ENCODE assay signal across 9 mouse cellular contexts in genomic region chr11:103170111-103170493, GRCm38 (mm10). TPM values are rescaled to one million over a fixed set of nuclear protein-coding genes. Genes with fewer than 3 reads are reported as not detected.
A peak's percentile ranks its signal among the peaks of the same experiment; 100 is the strongest.
DNase-seq lines count a peak whose midpoint lies in the region; ATAC-seq and TF ChIP-seq lines count a peak whose summit lies in the region.
"Had no signal": no experiment of that assay in that cellular context is flagged by ENCODE, and none has a peak within 500 bp of the region (broad histone marks: within the 10 kb centered on the region; RNA-seq: fewer than 3 reads in every experiment).

No protein-coding gene starts in this region.

- H3K27ac ChIP-seq in heart, embryonic 13.5 days (replicated peaks): no peak overlapping the region
- H3K27ac ChIP-seq in ES-E14 (ENCODE audit: insufficient read depth, low read depth, low read length, poor library complexity, severe bottlenecking): no peak overlapping the region
- no peak overlapping the region for H3K27ac ChIP-seq in hindbrain, embryonic 10.5 days
- no peak overlapping the region for H3K27ac ChIP-seq in midbrain, embryonic 11.5 days (ENCODE audit: low read depth, low read length)

- in situ Hi-C loops in ES-E14 (cut with MboI; ENCODE audit: low sequenced_read_pairs in 2 of 2, unreplicated experiment in 2 of 2): no loop called here

- no peaks in the 10 kb centered on the region for H3K36me3 ChIP-seq in heart, embryonic 13.5 days
- H3K36me3 ChIP-seq in ES-E14 (ENCODE audit: control insufficient read depth, insufficient read depth, low read length, poor library complexity, severe bottlenecking): no peaks in the 10 kb centered on the region
- no peaks in the 10 kb centered on the region for H3K36me3 ChIP-seq in hindbrain, embryonic 10.5 days
- H3K36me3 ChIP-seq in midbrain, embryonic 11.5 days (ENCODE audit: control insufficient read depth, insufficient read depth, low read length): no peaks in the 10 kb centered on the region

- H3K9me3 ChIP-seq in heart, embryonic 13.5 days: no peaks in the 10 kb centered on the region
- H3K9me3 ChIP-seq in ES-E14 (ENCODE audit: control insufficient read depth, insufficient read depth, low read depth, low read length): no peaks in the 10 kb centered on the region
- no peaks in the 10 kb centered on the region for H3K9me3 ChIP-seq in hindbrain, embryonic 10.5 days
- no peaks in the 10 kb centered on the region; the same call in 1 of the 2 replicates for H3K9me3 ChIP-seq in midbrain, embryonic 11.5 days (ENCODE audit: control insufficient read depth, low read length)

- 44% methylated on average over 3 of the region's 3 CpGs for WGBS in heart, embryonic 13.5 days
- 58% methylated on average over 3 of the region's 3 CpGs for WGBS in hindbrain, embryonic 10.5 days
- 53% methylated on average over 3 of the region's 3 CpGs for WGBS in midbrain, embryonic 11.5 days

- H3K4me1 ChIP-seq in heart, embryonic 13.5 days: peaks cover 27% of the 10 kb centered on the region
- peaks cover 7 to 13% of the 10 kb centered on the region in 2 experiments; a peak in 3 of 4 replicates for H3K4me1 ChIP-seq in ES-E14 (ENCODE audit: control insufficient read depth in 2 of 2, insufficient read depth in 2 of 2, low read length in 2 of 2, poor library complexity in 1 of 2)
- H3K4me1 ChIP-seq in hindbrain, embryonic 10.5 days (replicated peaks): peaks cover 21% of the 10 kb centered on the region
- no peaks in the 10 kb centered on the region; the same call in 1 of the 2 replicates for H3K4me1 ChIP-seq in midbrain, embryonic 11.5 days (ENCODE audit: control insufficient read depth, insufficient read depth, low read length)

- peak overlapping the region; percentile 83 for H3K9ac ChIP-seq in heart, embryonic 13.5 days
- no peak overlapping the region for H3K9ac ChIP-seq in ES-E14 (ENCODE audit: insufficient read depth, low read depth, low read length, poor library complexity, severe bottlenecking)
- H3K9ac ChIP-seq in midbrain, embryonic 11.5 days (ENCODE audit: low read length): no peak overlapping the region

- H3K4me2 ChIP-seq in heart, embryonic 13.5 days: peak overlapping the region; percentile 96
- peak overlapping the region; percentile 96 for H3K4me2 ChIP-seq in midbrain, embryonic 11.5 days

- H3K27me3 ChIP-seq in heart, embryonic 13.5 days (replicated peaks): peaks cover 72% of the 10 kb centered on the region
- peaks cover 83% of the 10 kb centered on the region for H3K27me3 ChIP-seq in hindbrain, embryonic 10.5 days (ENCODE audit: insufficient read depth, poor library complexity, severe bottlenecking)
- peaks cover 38% of the 10 kb centered on the region for H3K27me3 ChIP-seq in midbrain, embryonic 11.5 days (ENCODE audit: control insufficient read depth, insufficient read depth, low read length)

- ATAC-seq in heart, embryonic 13.5 days (ENCODE audit: extremely low read depth, insufficient number of reproducible peaks, low FRiP score, low TSS enrichment): no peak
- no peak for ATAC-seq in midbrain, embryonic 11.5 days (ENCODE audit: low FRiP score)
- no peak for ATAC-seq in megakaryocyte progenitor cell, adult 5-6 weeks (replicated peaks; ENCODE audit: poor library complexity)

- no peak for DNase-seq in heart, adult 18-20 months
- no peak for DNase-seq in ES-E14 (ENCODE audit: low read depth, low spot score)
- no peak for DNase-seq in hindbrain, embryonic 10.5 days (ENCODE audit: low spot score)
- no peak for DNase-seq in midbrain, embryonic 11.5 days (ENCODE audit: low spot score, missing footprints)
- no peak for DNase-seq in cerebellum, adult 11 months
- DNase-seq in layer of hippocampus, adult 8-10 months (ENCODE audit: low spot score in 2 of 2): no peak

- peak overlapping the region; percentile 68 for H3K4me3 ChIP-seq in heart, embryonic 13.5 days
- H3K4me3 ChIP-seq in ES-E14 (ENCODE audit: insufficient read depth in 1 of 2, low read depth in 1 of 2, low read length in 2 of 2, poor library complexity in 1 of 2, severe bottlenecking in 1 of 2): peak overlapping the region; percentile 64 to 70; a peak in 3 of 4 replicates
- H3K4me3 ChIP-seq in hindbrain, embryonic 10.5 days: peak overlapping the region; percentile 70
- H3K4me3 ChIP-seq in midbrain, embryonic 11.5 days (ENCODE audit: low read depth, low read length): no peak overlapping the region

TF ChIP-seq in ES-E14, 5 proteins besides CTCF, POLR2A, EP300 and RAD21:
- TF ChIP-seq ZC3H11A (IDR thresholded peaks at IDR 0.05; ENCODE audit: borderline replicate concordance, low read depth, low read length) (no peak), CHD2 (IDR thresholded peaks at IDR 0.05; ENCODE audit: low read depth, low read length) (no peak), MAFK (IDR thresholded peaks at IDR 0.05; ENCODE audit: insufficient read depth, low read depth, low read length) (no peak)

RNA-seq across cellular contexts. Expression of gene Fmnl1, which starts 0.8 kb away (rescaled TPM):
- polyA plus RNA-seq in heart, embryonic 13.5 days (2015; fragmentation: Nextera tagmentation; extraction: Ambion mirVana): 2.0 and 2.6 TPM in 2 replicates
- total RNA-seq in heart, adult 18-20 months (2021): 10 to 100 TPM; 18.1 to 20.2 TPM
- 0.94 and 1.9 TPM in 2 replicates for total RNA-seq in ES-E14 (2012; rRNA removed)
- 0.72 and 1.5 TPM in 2 replicates for polyA plus RNA-seq in hindbrain, embryonic 10.5 days (2016; fragmentation: Nextera tagmentation; extraction: Ambion mirVana)
- polyA plus RNA-seq in midbrain, embryonic 11.5 days (2014; fragmentation: Nextera tagmentation; extraction: Ambion mirVana): 0.65 and 0.87 TPM in 2 replicates
- total RNA-seq in layer of hippocampus, adult 8-10 months (2022): 100 to 1,000 TPM; 121 to 133 (median 125) TPM
- 74.3 and 76.3 TPM in 2 replicates for total RNA-seq in megakaryocyte progenitor cell, adult 5-6 weeks (2015)
- 17.3 and 36.5 TPM in 2 replicates for total RNA-seq in megakaryocyte progenitor cell, adult 5-6 weeks (2017)

RNA-seq across cellular contexts. Expression of gene Hexim2, which starts 37.9 kb away (rescaled TPM):
- 5.7 and 6.2 TPM in 2 replicates for polyA plus RNA-seq in heart, embryonic 13.5 days (2015; fragmentation: Nextera tagmentation; extraction: Ambion mirVana)
- 1 to 10 TPM; 1.6 to 1.7 TPM for total RNA-seq in heart, adult 18-20 months (2021)
- total RNA-seq in ES-E14 (2012; rRNA removed): 8.5 and 9.7 TPM in 2 replicates
- 7.7 and 8.9 TPM in 2 replicates for polyA plus RNA-seq in hindbrain, embryonic 10.5 days (2016; fragmentation: Nextera tagmentation; extraction: Ambion mirVana)
- 5.0 and 6.3 TPM in 2 replicates for polyA plus RNA-seq in midbrain, embryonic 11.5 days (2014; fragmentation: Nextera tagmentation; extraction: Ambion mirVana)
- total RNA-seq in layer of hippocampus, adult 8-10 months (2022): 10 to 100 TPM in 3 of 4 experiments, 1 to 10 TPM in 1; 9.4 to 15.1 (median 11.6) TPM
- 1.2 and 1.8 TPM in 2 replicates for total RNA-seq in megakaryocyte progenitor cell, adult 5-6 weeks (2015)
- total RNA-seq in megakaryocyte progenitor cell, adult 5-6 weeks (2017): 3.5 and 3.9 TPM in 2 replicates

RNA-seq across cellular contexts. Expression of gene 1700023F06Rik, which starts 38.3 kb away (rescaled TPM):
- not detected in 2 replicates for polyA plus RNA-seq in heart, embryonic 13.5 days (2015; fragmentation: Nextera tagmentation; extraction: Ambion mirVana)
- not detected for total RNA-seq in heart, adult 18-20 months (2021)
- 0.26 TPM in 1 of 2 replicates, not detected in the other for total RNA-seq in ES-E14 (2012; rRNA removed)
- 0.24 and 0.27 TPM in 2 replicates for polyA plus RNA-seq in hindbrain, embryonic 10.5 days (2016; fragmentation: Nextera tagmentation; extraction: Ambion mirVana)
- polyA plus RNA-seq in midbrain, embryonic 11.5 days (2014; fragmentation: Nextera tagmentation; extraction: Ambion mirVana): 0.12 and 0.14 TPM in 2 replicates
- 1 to 10 TPM; 1.4 to 3.1 (median 2.2) TPM for total RNA-seq in layer of hippocampus, adult 8-10 months (2022)
- total RNA-seq in megakaryocyte progenitor cell, adult 5-6 weeks (2015): 0.32 TPM in 1 of 2 replicates, not detected in the other
- total RNA-seq in megakaryocyte progenitor cell, adult 5-6 weeks (2017): not detected in 2 replicates
- total RNA-seq: MEL had no signal

RNA-seq across cellular contexts. Expression of gene Spata32, which starts 48.1 kb away (rescaled TPM):
- polyA plus RNA-seq in heart, embryonic 13.5 days (2015; fragmentation: Nextera tagmentation; extraction: Ambion mirVana): not detected in 2 replicates
- total RNA-seq in heart, adult 18-20 months (2021): not detected
- total RNA-seq in ES-E14 (2012; rRNA removed): not detected in 2 replicates
- not detected in 2 replicates for polyA plus RNA-seq in hindbrain, embryonic 10.5 days (2016; fragmentation: Nextera tagmentation; extraction: Ambion mirVana)
- polyA plus RNA-seq in midbrain, embryonic 11.5 days (2014; fragmentation: Nextera tagmentation; extraction: Ambion mirVana): 0.15 TPM in 1 of 2 replicates, not detected in the other
- 1 to 10 TPM; 1.4 to 3.0 (median 2.1) TPM for total RNA-seq in layer of hippocampus, adult 8-10 months (2022)
- not detected in 2 replicates for total RNA-seq in megakaryocyte progenitor cell, adult 5-6 weeks (2015)
- not detected in 2 replicates for total RNA-seq in megakaryocyte progenitor cell, adult 5-6 weeks (2017)
- total RNA-seq: MEL had no signal

RNA-seq across cellular contexts. Expression of gene Hexim1, which starts 54.1 kb away (rescaled TPM):
- 2.8 and 3.0 TPM in 2 replicates for polyA plus RNA-seq in heart, embryonic 13.5 days (2015; fragmentation: Nextera tagmentation; extraction: Ambion mirVana)
- 10 to 100 TPM; 20.0 to 21.5 TPM for total RNA-seq in heart, adult 18-20 months (2021)
- total RNA-seq in ES-E14 (2012; rRNA removed): 20.0 and 29.1 TPM in 2 replicates
- polyA plus RNA-seq in hindbrain, embryonic 10.5 days (2016; fragmentation: Nextera tagmentation; extraction: Ambion mirVana): 1.7 and 2.3 TPM in 2 replicates
- 4.6 and 5.2 TPM in 2 replicates for polyA plus RNA-seq in midbrain, embryonic 11.5 days (2014; fragmentation: Nextera tagmentation; extraction: Ambion mirVana)
- total RNA-seq in layer of hippocampus, adult 8-10 months (2022): 10 to 100 TPM; 39.0 to 51.3 (median 45.9) TPM
- total RNA-seq in megakaryocyte progenitor cell, adult 5-6 weeks (2015): 10.7 and 13.0 TPM in 2 replicates
- total RNA-seq in megakaryocyte progenitor cell, adult 5-6 weeks (2017): 21.2 and 27.9 TPM in 2 replicates
